Mouse (Mus musculus) megakaryocyte, embryonic 14.5 days (primary cell): ENCODE data around the gene Kcnh3.

ENCODE experiments used
- FLI1 ChIP-seq: IDR thresholded peaks from 2 replicates; pipeline ENCODE4 v1.6.1; 2012; ENCODE audit warnings: low read length, inconsistent platforms, mixed read lengths
- GATA1 ChIP-seq: IDR thresholded peaks from 3 replicates; pipeline ENCODE4 v1.6.1; 2012; ENCODE audit warnings: mixed read lengths, low read length, inconsistent platforms, borderline replicate concordance

DNA sequence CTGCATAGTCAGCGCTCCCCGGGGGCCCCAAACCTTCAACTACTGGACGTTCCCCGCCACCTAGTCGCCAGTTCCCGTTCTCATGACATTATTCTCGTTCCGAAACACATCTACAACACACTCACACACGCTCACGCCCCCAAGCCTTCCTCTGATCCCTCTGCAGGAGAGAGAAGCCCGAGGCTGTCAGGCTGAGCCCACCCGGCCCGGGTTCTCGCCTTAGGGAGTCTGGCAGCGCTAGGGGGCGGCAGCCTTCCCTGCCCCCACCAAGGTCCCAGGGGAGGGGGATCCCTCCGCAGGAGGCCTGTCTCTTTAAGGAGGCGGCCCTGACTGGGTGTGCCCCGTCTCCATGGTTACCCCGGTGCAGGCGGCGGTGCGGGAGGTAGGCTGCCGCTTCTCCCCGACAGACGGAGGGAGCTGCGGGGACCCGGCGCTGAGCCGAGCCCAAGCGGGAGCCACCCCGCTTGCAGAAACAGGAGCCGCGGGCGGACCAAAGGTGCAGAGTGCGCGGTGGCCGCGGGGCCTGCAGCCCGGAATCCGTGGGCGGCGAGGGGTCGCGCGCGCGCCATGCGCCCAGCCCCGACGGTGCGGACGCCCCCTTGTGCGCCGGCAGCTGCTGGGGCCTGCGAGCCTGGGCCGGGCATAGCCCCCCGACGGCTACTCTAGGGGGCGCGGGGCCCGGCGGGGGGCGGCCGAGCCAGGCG is at the start of gene Kcnh3:
- no peak for TF ChIP-seq GATA1
- TF ChIP-seq FLI1 = no peak
